Mouse (Mus musculus): ENCODE measurements around the gene Actl11. TPM values are rescaled to one million over a fixed set of nuclear protein-coding genes. Genes with fewer than 3 reads are reported as not detected.

Gene Actl11
- polyA plus RNA-seq, 1 experiment from 2014 or later: not detected

- no peak overlapping the region for H3K27ac ChIP-seq (replicated peaks)
- H3K4me2 ChIP-seq (replicated peaks; ENCODE audit: low read depth): no peak overlapping the region
- no peaks in the 10 kb centered on the region for H3K27me3 ChIP-seq (ENCODE audit: control insufficient read depth, insufficient read depth, low read length)
- DNase-seq (ENCODE audit: low spot score) (no peak), ATAC-seq (ENCODE audit: low FRiP score, low TSS enrichment) (no peak)
- H3K9me3 ChIP-seq (ENCODE audit: control insufficient read depth, low read length): no peaks in the 10 kb centered on the region
- H3K4me3 ChIP-seq (ENCODE audit: low read depth, low read length): no peak overlapping the region
- H3K4me1 ChIP-seq (replicated peaks; ENCODE audit: control insufficient read depth, insufficient read depth): no peaks in the 10 kb centered on the region
- 88% methylated on average over 10 of the region's 10 CpGs for WGBS
- TF ChIP-seq CTCF (IDR thresholded peaks at IDR 0.05; ENCODE audit: low read depth) (no peak), EP300 (optimal IDR thresholded peaks at IDR 0.05) (no peak)
- peaks cover 6% of the 10 kb centered on the region; the same call in 1 of the 2 replicates for H3K36me3 ChIP-seq (ENCODE audit: control insufficient read depth, insufficient read depth, low read length)
- H3K9ac ChIP-seq (ENCODE audit: low read length): no peak overlapping the region
Measured at GRCm38 (mm10) chr9:107898563-107898962, 29.7 kb upstream of the Actl11 start.

- Histone ChIP-seq H3K4me3 (ENCODE audit: low read depth, low read length) (no peak overlapping the region), H3K27ac (replicated peaks) (no peak overlapping the region), H3K4me1 (replicated peaks; ENCODE audit: control insufficient read depth, insufficient read depth) (no peaks in the 10 kb centered on the region), H3K9me3 (ENCODE audit: control insufficient read depth, low read length) (no peaks in the 10 kb centered on the region), H3K27me3 (ENCODE audit: control insufficient read depth, insufficient read depth, low read length) (no peaks in the 10 kb centered on the region), H3K9ac (ENCODE audit: low read length) (no peak overlapping the region), H3K36me3 (ENCODE audit: control insufficient read depth, insufficient read depth, low read length) (peaks cover 6% of the 10 kb centered on the region; the same call in 1 of the 2 replicates), H3K4me2 (replicated peaks; ENCODE audit: low read depth) (no peak overlapping the region)
- no peak for TF ChIP-seq EP300 (optimal IDR thresholded peaks at IDR 0.05)
- TF ChIP-seq CTCF (IDR thresholded peaks at IDR 0.05; ENCODE audit: low read depth): no peak
- no peak for ATAC-seq (ENCODE audit: low FRiP score, low TSS enrichment)
- WGBS: 77% methylated on average over 12 of the region's 12 CpGs
- no peak for DNase-seq (ENCODE audit: low spot score)
Measured at GRCm38 (mm10) chr9:107899855-107900254, 28.4 kb upstream of the Actl11 start.

GRCm38 (mm10) chr9:107900840-107901626, 27.2 kb upstream of the Actl11 start:
- Histone ChIP-seq H3K9ac (ENCODE audit: low read length) (no peak overlapping the region), H3K36me3 (ENCODE audit: control insufficient read depth, insufficient read depth, low read length) (peaks cover 6% of the 10 kb centered on the region; the same call in 1 of the 2 replicates), H3K27me3 (ENCODE audit: control insufficient read depth, insufficient read depth, low read length) (no peaks in the 10 kb centered on the region), H3K4me1 (replicated peaks; ENCODE audit: control insufficient read depth, insufficient read depth) (peaks cover 4% of the 10 kb centered on the region; the same call in 1 of the 2 replicates), H3K4me2 (replicated peaks; ENCODE audit: low read depth) (peak overlapping the region; percentile 37), H3K9me3 (ENCODE audit: control insufficient read depth, low read length) (no peaks in the 10 kb centered on the region), H3K27ac (replicated peaks) (no peak overlapping the region), H3K4me3 (ENCODE audit: low read depth, low read length) (peak overlapping the region; percentile 10; the same call in 1 of the 2 replicates)
- TF ChIP-seq CTCF (IDR thresholded peaks at IDR 0.05; ENCODE audit: low read depth): peak; percentile 81
- TF ChIP-seq EP300 (optimal IDR thresholded peaks at IDR 0.05): no peak
- peak; percentile 50 for ATAC-seq (ENCODE audit: low FRiP score, low TSS enrichment)
- peak; percentile 91 for DNase-seq (ENCODE audit: low spot score)
- 23% methylated on average over 44 of the region's 44 CpGs for WGBS

- no peak for ATAC-seq (ENCODE audit: low FRiP score, low TSS enrichment)
- 0 out of 2 replicates have a peak overlapping the region, but pooled peaks have one; percentile 10 for H3K4me3 ChIP-seq (ENCODE audit: low read depth, low read length)
- WGBS: 37% methylated on average over 17 of the region's 17 CpGs
- peaks cover 9% of the 10 kb centered on the region; the same call in 1 of the 2 replicates for H3K4me1 ChIP-seq (replicated peaks; ENCODE audit: control insufficient read depth, insufficient read depth)
- no peaks in the 10 kb centered on the region for H3K27me3 ChIP-seq (ENCODE audit: control insufficient read depth, insufficient read depth, low read length)
- peaks cover 6% of the 10 kb centered on the region; the same call in 1 of the 2 replicates for H3K36me3 ChIP-seq (ENCODE audit: control insufficient read depth, insufficient read depth, low read length)
- no peak overlapping the region for H3K27ac ChIP-seq (replicated peaks)
- no peak for DNase-seq (ENCODE audit: low spot score)
- no peak overlapping the region for H3K9ac ChIP-seq (ENCODE audit: low read length)
- no peaks in the 10 kb centered on the region for H3K9me3 ChIP-seq (ENCODE audit: control insufficient read depth, low read length)
- no peak for TF ChIP-seq EP300 (optimal IDR thresholded peaks at IDR 0.05)
- TF ChIP-seq CTCF (IDR thresholded peaks at IDR 0.05; ENCODE audit: low read depth): no peak
- H3K4me2 ChIP-seq (replicated peaks; ENCODE audit: low read depth): peak overlapping the region; percentile 37; the same call in 1 of the 2 replicates
Measured at GRCm38 (mm10) chr9:107901627-107901914, 26.7 kb upstream of the Actl11 start.

- Histone ChIP-seq H3K4me2 (replicated peaks; ENCODE audit: low read depth) (no peak overlapping the region), H3K36me3 (ENCODE audit: control insufficient read depth, insufficient read depth, low read length) (peaks cover 2% of the 10 kb centered on the region; the same call in 1 of the 2 replicates), H3K9me3 (ENCODE audit: control insufficient read depth, low read length) (no peaks in the 10 kb centered on the region), H3K9ac (ENCODE audit: low read length) (no peak overlapping the region), H3K27me3 (ENCODE audit: control insufficient read depth, insufficient read depth, low read length) (no peaks in the 10 kb centered on the region), H3K4me3 (ENCODE audit: low read depth, low read length) (no peak overlapping the region), H3K27ac (replicated peaks) (peak overlapping the region; percentile 96), H3K4me1 (replicated peaks; ENCODE audit: control insufficient read depth, insufficient read depth) (peaks cover 9% of the 10 kb centered on the region; the same call in 1 of the 2 replicates)
- WGBS: 0% methylated on average over 4 of the region's 4 CpGs
- ATAC-seq (ENCODE audit: low FRiP score, low TSS enrichment): peak; percentile 8; the same call in 1 of the 2 replicates
- TF ChIP-seq CTCF (IDR thresholded peaks at IDR 0.05; ENCODE audit: low read depth) (peak; percentile 99), EP300 (optimal IDR thresholded peaks at IDR 0.05) (peak; percentile 47)
- DNase-seq (ENCODE audit: low spot score): peak; percentile 90
Measured at GRCm38 (mm10) chr9:107904726-107905125, 23.5 kb upstream of the Actl11 start.
